Mouse (Mus musculus): ENCODE measurements around the gene Foxa2. TPM values are rescaled to one million over a fixed set of nuclear protein-coding genes. Genes with fewer than 3 reads are reported as not detected.

Gene Foxa2
- polyA plus RNA-seq, 1 experiment: 0.21 TPM

- DNase-seq (ENCODE audit: low spot score): no peak
Measured at GRCm38 (mm10) chr2:148039351-148040235, 7.2 kb downstream of the Foxa2 start.

GRCm38 (mm10) chr2:148038366-148039310 is 8.1 kb downstream of the Foxa2 start:
- DNase-seq (ENCODE audit: low spot score): no peak

- no peak for DNase-seq (ENCODE audit: low spot score)
Measured at GRCm38 (mm10) chr2:148036611-148037160, 10.1 kb downstream of the Foxa2 start.

- no peak for DNase-seq (ENCODE audit: low spot score)
Measured at GRCm38 (mm10) chr2:148030991-148031675, 15.6 kb downstream of the Foxa2 start.

- DNase-seq (ENCODE audit: low spot score): no peak
Measured at GRCm38 (mm10) chr2:148030613-148030935, 16.2 kb downstream of the Foxa2 start.

- DNase-seq (ENCODE audit: low spot score): no peak
Measured at GRCm38 (mm10) chr2:148029751-148030612, 16.8 kb downstream of the Foxa2 start.

- no peak for DNase-seq (ENCODE audit: low spot score)
Measured at GRCm38 (mm10) chr2:148029050-148029608, 17.6 kb downstream of the Foxa2 start.

GRCm38 (mm10) chr2:148026366-148026765 is 20.4 kb downstream of the Foxa2 start:
- no peak for DNase-seq (ENCODE audit: low spot score)

- DNase-seq (ENCODE audit: low spot score): no peak
Measured at GRCm38 (mm10) chr2:148025481-148025880, 21.3 kb downstream of the Foxa2 start.

- no peak for DNase-seq (ENCODE audit: low spot score)
Measured at GRCm38 (mm10) chr2:148024268-148024935, 22.4 kb downstream of the Foxa2 start.

GRCm38 (mm10) chr2:148023340-148023806 is 23.4 kb downstream of the Foxa2 start:
- no peak for DNase-seq (ENCODE audit: low spot score)

- DNase-seq (ENCODE audit: low spot score): no peak
Measured at GRCm38 (mm10) chr2:148021919-148022570, 24.7 kb downstream of the Foxa2 start.

- DNase-seq (ENCODE audit: low spot score): no peak
Measured at GRCm38 (mm10) chr2:148021016-148021415, 25.8 kb downstream of the Foxa2 start.

- DNase-seq (ENCODE audit: low spot score): no peak
Measured at GRCm38 (mm10) chr2:148020125-148020524, 26.6 kb downstream of the Foxa2 start.

GRCm38 (mm10) chr2:148017782-148018690 is 28.7 kb downstream of the Foxa2 start:
- DNase-seq (ENCODE audit: low spot score): no peak

GRCm38 (mm10) chr2:148013382-148013781 is 33.4 kb downstream of the Foxa2 start:
- no peak for DNase-seq (ENCODE audit: low spot score)

- no peak for DNase-seq (ENCODE audit: low spot score)
Measured at GRCm38 (mm10) chr2:148009049-148009448, 37.7 kb downstream of the Foxa2 start.
